Mouse (Mus musculus) cerebellum, adult 2 months (tissue): ENCODE data around the gene Rtn4ip1. TPM values are rescaled to one million over a fixed set of nuclear protein-coding genes. Genes with fewer than 3 reads are reported as not detected.

ENCODE experiments used
- DNase-seq, 2 experiments: peaks; one replicate each; pipeline ENCODE4 v3.0.0; 2021
- H3K27ac ChIP-seq: fragments of 200-500 bp; 2 replicates; pipeline ENCODE4 v1.5.1; 2012; ENCODE audit warnings: low read length, control low read depth, inconsistent platforms; ENCODE audit not compliant: insufficient read depth
- H3K27me3 ChIP-seq: fragments of 200-500 bp; 2 replicates; pipeline ENCODE4 v1.6.1; 2012; ENCODE audit warnings: inconsistent platforms, mild to moderate bottlenecking, low read length, moderate library complexity; ENCODE audit not compliant: control insufficient read depth, insufficient read depth
- H3K4me1 ChIP-seq: fragments of 200-500 bp; 2 replicates; pipeline ENCODE4 v1.6.1; 2011; ENCODE audit warnings: low read length; ENCODE audit not compliant: control insufficient read depth, insufficient read depth
- H3K4me3 ChIP-seq: fragments of 200-500 bp; replicated peaks from 2 replicates; pipeline ENCODE3; 2011; ENCODE audit warnings: mild to moderate bottlenecking, low read depth, low read length, control low read depth; ENCODE audit not compliant: insufficient read depth
- CTCF ChIP-seq: fragments of 200-500 bp; IDR thresholded peaks from 2 replicates; pipeline ENCODE4 v1.5.1; 2011; ENCODE audit warnings: low read depth, mild to moderate bottlenecking, control low read depth, low read length, moderate library complexity, borderline replicate concordance; ENCODE audit not compliant: insufficient read depth
- POLR2A ChIP-seq: fragments of 200-500 bp; IDR thresholded peaks from 2 replicates; pipeline ENCODE4 v1.6.1; 2011; ENCODE audit warnings: low read length, control low read depth, borderline replicate concordance; ENCODE audit not compliant: insufficient read depth
- WGBS: fragments of 180-500 bp; shearing (Covaris S2); methylation state at CpG from one replicate; pipeline ENCODE4 v1.1.7; 2018; 5-methylcytosine and 5-hydroxymethylcytosine counted together
- polyA plus RNA-seq: library from polyadenylated mRNA; depleted of rRNA; stranded (reverse); fragments of >200 nt; gene quantifications from 2 replicates; pipeline ENCODE4 v1.2.3, GENCODE M21; 2012

The Rtn4ip1 gene
- polyA plus RNA-seq, 1 experiment = 19.5 TPM

- Histone ChIP-seq H3K27ac (no peak overlapping the region), H3K27me3 (no peaks in the 10 kb centered on the region), H3K4me3 (no peak overlapping the region), H3K4me1 (no peaks in the 10 kb centered on the region)
- WGBS = 92% methylated on average over 6 of the region's 6 CpGs
- DNase-seq = no peak
- TF ChIP-seq POLR2A (no peak), CTCF (no peak)
These were observed 80.9 kb downstream of the Rtn4ip1 start for GRCm38 (mm10) chr10:43982470-43982869.

DNA sequence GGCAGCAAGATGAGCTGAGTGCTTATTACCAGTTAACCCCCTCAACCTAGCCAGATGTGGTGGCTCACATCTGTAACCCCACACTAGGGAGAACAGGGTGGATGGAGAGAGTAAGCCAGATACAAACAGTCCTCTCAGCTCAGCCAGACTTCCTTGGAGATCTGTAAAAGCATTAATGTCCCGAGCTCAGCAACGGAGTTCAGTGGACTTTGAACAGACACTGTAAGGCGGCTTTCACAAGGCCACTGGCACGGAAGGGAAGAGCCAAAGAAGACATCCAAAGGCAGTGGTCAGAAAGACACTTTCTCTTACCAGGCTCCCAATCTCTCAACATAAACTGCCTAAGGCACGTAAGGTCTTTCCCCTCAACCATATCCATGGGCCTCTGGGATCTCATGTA is 81.6 kb downstream of the Rtn4ip1 start:
- DNase-seq = no peak
- Histone ChIP-seq H3K4me3 (no peak overlapping the region), H3K4me1 (no peaks in the 10 kb centered on the region), H3K27ac (no peak overlapping the region), H3K27me3 (no peaks in the 10 kb centered on the region)
- TF ChIP-seq CTCF = no peak
- no peak for TF ChIP-seq POLR2A
- 90% methylated on average over 5 of the region's 5 CpGs for WGBS

DNA sequence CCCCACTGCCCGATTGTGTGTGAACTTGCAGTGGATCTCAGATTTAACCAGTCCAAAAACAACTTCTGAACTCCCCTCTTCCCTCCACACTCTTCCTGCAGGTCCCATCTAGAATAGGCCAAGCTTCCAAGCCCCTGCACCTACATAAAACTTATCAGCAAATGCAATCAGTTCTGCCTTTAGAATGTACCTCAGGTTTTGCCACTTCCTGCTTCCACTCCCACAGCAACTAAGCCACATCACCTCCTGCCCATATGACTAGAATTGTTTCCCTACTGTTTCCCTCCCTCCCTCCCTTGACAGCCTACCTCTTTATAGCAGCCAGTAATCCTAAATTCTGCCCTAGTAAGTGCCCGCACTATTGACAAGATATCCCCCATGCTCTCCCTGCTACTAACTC is 82.3 kb downstream of the Rtn4ip1 start:
- no peak overlapping the region for H3K27ac ChIP-seq
- no peak for TF ChIP-seq CTCF
- no peak for TF ChIP-seq POLR2A
- no peaks in the 10 kb centered on the region for H3K4me1 ChIP-seq
- no peaks in the 10 kb centered on the region for H3K27me3 ChIP-seq
- 96% methylated on average over 2 of the region's 2 CpGs for WGBS
- DNase-seq = no peak
- no peak overlapping the region for H3K4me3 ChIP-seq

DNA sequence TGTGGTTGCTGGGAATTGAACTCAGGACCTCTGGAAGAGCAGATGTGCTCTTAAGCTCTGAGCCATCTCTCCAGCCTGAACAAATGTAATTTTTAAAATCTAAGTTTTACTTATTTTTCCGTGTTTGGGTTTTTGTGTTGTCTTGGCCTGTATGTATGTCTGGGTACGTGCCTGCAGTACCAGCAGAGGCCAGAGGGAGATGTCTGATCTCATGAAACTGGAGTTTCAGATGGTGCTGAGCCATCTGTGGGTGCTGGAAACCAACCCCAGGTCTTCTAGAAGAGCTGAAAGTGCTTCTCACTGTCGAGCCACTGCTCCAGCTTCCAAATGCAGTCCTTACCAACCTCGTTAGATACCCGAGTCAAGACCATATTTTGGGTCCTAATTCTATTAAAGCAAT is 89.7 kb downstream of the Rtn4ip1 start:
- no peaks in the 10 kb centered on the region for H3K4me1 ChIP-seq
- 97% methylated on average over 5 of the region's 5 CpGs for WGBS
- H3K27me3 ChIP-seq = no peaks in the 10 kb centered on the region
- TF ChIP-seq CTCF (no peak), POLR2A (no peak)
- DNase-seq = no peak
- no peak overlapping the region for H3K27ac ChIP-seq
- H3K4me3 ChIP-seq = no peak overlapping the region

- DNase-seq = no peak
- no peak overlapping the region for H3K27ac ChIP-seq
- no peaks in the 10 kb centered on the region for H3K4me1 ChIP-seq
- WGBS = 83% methylated on average over 5 of the region's 5 CpGs
- H3K27me3 ChIP-seq = no peaks in the 10 kb centered on the region
- TF ChIP-seq POLR2A (no peak), CTCF (no peak)
- H3K4me3 ChIP-seq = no peak overlapping the region
These were observed 90.9 kb downstream of the Rtn4ip1 start for GRCm38 (mm10) chr10:43992506-43992905.

DNA sequence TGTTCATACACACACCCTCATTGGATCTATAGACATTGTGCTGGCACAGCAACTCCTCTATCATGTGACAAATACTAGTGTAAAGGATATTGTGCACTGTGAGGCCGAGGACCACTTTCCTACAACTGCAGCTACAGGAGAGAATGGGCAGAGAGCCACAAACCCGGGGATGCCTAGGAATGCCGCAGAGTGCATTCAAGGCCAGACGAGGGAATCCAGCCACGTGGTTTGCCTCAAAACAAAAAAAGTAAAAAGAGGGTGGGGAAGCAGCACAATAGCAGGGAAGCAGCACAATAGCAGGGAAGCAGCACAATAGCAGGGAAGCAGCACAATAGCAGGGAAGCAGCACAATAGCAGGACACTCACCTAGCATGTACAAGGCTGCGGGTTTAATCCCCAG is 91.6 kb downstream of the Rtn4ip1 start:
- DNase-seq = no peak
- 11% methylated on average over 6 of the region's 6 CpGs for WGBS
- no peak overlapping the region for H3K27ac ChIP-seq
- H3K4me1 ChIP-seq = no peaks in the 10 kb centered on the region
- H3K4me3 ChIP-seq = no peak overlapping the region
- no peaks in the 10 kb centered on the region for H3K27me3 ChIP-seq
- no peak for TF ChIP-seq POLR2A
- no peak for TF ChIP-seq CTCF

- Histone ChIP-seq H3K27ac (no peak overlapping the region), H3K4me3 (no peak overlapping the region), H3K4me1 (no peaks in the 10 kb centered on the region), H3K27me3 (no peaks in the 10 kb centered on the region; the same call in 1 of the 2 replicates)
- TF ChIP-seq CTCF (no peak), POLR2A (no peak)
- 89% methylated on average over 10 of the region's 10 CpGs for WGBS
- DNase-seq = no peak
These were observed 94.4 kb downstream of the Rtn4ip1 start for GRCm38 (mm10) chr10:43995858-43996650.

GRCm38 (mm10) chr10:43997276-43997675 is 95.7 kb downstream of the Rtn4ip1 start:
- Histone ChIP-seq H3K4me3 (no peak overlapping the region), H3K27me3 (no peaks in the 10 kb centered on the region; the same call in 1 of the 2 replicates), H3K27ac (no peak overlapping the region), H3K4me1 (no peaks in the 10 kb centered on the region)
- WGBS = 88% methylated on average over 10 of the region's 10 CpGs
- no peak for TF ChIP-seq CTCF
- no peak for TF ChIP-seq POLR2A
- no peak for DNase-seq
